Mouse (Mus musculus): ENCODE results near the gene Olfr433. TPM values are rescaled to one million over a fixed set of nuclear protein-coding genes. Genes with fewer than 3 reads are reported as not detected.

Gene Olfr433
- polyA plus RNA-seq, 1 experiment from 2014 or later: not detected

DNA sequence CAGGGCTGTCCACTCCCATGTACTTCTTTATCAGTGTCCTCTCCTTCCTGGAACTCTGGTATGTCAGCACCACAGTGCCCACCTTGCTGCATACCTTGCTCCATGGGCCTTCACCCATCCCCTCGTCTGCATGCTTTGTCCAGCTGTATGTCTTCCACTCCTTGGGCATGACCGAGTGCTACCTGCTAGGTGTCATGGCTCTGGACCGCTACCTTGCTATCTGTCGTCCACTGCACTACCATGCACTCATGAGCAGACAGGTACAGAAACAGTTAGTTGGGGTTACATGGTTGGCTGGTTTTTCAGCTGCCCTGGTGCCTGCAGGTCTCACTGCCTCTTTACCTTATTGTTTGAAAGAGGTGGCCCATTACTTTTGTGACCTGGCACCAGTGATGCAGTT lies 10.0 kb downstream of the Olfr433 start:
- Histone ChIP-seq H3K27me3 (no peaks in the 10 kb centered on the region), H3K27ac (no peak overlapping the region), H3K4me3 (replicated peaks) (no peak overlapping the region), H3K36me3 (no peaks in the 10 kb centered on the region), H3K4me1 (no peaks in the 10 kb centered on the region), H3K4me2 (no peak overlapping the region), H3K9ac (no peak overlapping the region), H3K9me3 (replicated peaks) (no peaks in the 10 kb centered on the region)
- no peak for ATAC-seq (replicated peaks; ENCODE audit: low FRiP score)
- WGBS: 83% methylated on average over 4 of the region's 4 CpGs

DNA sequence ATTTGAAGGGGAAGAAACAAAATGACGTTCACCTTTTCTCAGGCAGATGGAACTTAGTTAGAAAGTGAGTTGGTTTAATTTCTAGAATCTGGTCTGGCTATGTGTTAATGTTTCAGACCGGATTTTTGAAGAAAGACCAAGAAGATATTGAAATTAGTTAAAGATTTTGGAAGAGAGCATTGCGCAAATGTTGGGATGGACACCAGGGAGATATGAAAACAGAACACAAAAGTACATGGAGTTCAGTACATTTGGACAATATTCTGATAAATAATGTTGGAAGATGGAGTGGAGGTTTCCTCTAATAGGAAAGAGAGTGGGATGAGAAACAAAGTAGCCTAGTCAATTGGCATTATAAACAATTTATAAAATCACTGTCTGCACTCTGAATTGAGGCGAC lies 11.0 kb downstream of the Olfr433 start:
- Histone ChIP-seq H3K4me3 (replicated peaks) (no peak overlapping the region), H3K4me2 (no peak overlapping the region), H3K27ac (no peak overlapping the region), H3K9ac (no peak overlapping the region), H3K36me3 (no peaks in the 10 kb centered on the region), H3K4me1 (no peaks in the 10 kb centered on the region), H3K27me3 (no peaks in the 10 kb centered on the region), H3K9me3 (replicated peaks) (no peaks in the 10 kb centered on the region)
- no peak for ATAC-seq (replicated peaks; ENCODE audit: low FRiP score)
- WGBS: 88% methylated on average over 4 of the region's 4 CpGs

DNA sequence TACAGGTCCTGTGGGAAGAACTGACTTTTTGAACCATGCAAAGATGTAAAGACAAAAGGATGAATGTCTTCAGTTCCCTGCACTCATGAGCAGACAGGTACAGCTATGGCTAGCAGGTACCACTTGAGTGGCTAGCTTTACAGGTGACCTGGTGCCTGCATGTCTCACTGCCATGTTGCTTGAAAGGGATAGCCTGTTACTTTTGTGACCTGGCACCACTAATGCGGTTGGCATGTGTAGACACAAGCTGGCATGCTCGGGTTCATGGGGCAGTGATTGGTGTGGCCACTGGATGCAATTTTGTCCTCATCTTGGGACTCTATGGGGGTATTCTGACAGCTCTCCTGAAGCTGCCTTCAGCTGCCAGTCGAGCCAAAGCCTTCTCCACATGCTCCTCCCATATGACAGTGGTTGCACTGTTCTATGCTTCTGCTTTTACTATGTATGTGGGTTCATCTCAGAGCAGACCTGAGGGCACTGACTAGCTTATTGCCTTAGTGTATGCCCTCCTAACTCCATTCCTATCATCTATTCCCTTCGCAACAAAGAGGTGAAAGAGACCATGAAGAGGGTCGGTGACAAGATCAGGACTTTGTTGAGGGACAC lies 11.5 kb downstream of the Olfr433 start:
- whole genome bisulfite sequencing: 82% methylated on average over 5 of the region's 5 CpGs
- no peaks in the 10 kb centered on the region for H3K9me3 ChIP-seq (replicated peaks)
- H3K36me3 ChIP-seq: no peaks in the 10 kb centered on the region
- no peak overlapping the region for H3K4me3 ChIP-seq (replicated peaks)
- H3K9ac ChIP-seq: no peak overlapping the region
- no peak overlapping the region for H3K4me2 ChIP-seq
- no peak for ATAC-seq (replicated peaks; ENCODE audit: low FRiP score)
- H3K4me1 ChIP-seq: no peaks in the 10 kb centered on the region
- no peak overlapping the region for H3K27ac ChIP-seq
- no peaks in the 10 kb centered on the region for H3K27me3 ChIP-seq

DNA sequence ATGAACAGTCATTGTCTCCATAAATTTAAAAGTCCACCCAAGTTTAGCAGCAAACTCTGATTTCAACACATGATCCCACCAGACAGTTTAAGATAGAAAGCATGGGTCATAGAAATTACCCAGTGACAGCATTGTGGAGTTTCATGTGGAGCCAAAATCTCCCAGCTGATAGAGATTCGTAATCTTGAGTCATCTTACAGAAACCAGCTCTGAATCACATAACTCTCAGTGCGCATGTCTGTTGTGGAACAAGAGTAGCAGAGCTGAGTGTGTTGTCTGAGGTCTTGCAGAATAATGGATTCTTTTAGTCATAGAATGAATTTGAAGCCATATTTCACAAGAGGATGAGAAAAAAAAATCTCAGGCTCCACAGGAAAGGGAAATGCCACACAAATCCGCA lies 12.5 kb downstream of the Olfr433 start:
- Histone ChIP-seq H3K27ac (no peak overlapping the region), H3K27me3 (no peaks in the 10 kb centered on the region), H3K9me3 (replicated peaks) (no peaks in the 10 kb centered on the region), H3K4me2 (no peak overlapping the region), H3K9ac (no peak overlapping the region), H3K36me3 (no peaks in the 10 kb centered on the region), H3K4me3 (replicated peaks) (no peak overlapping the region), H3K4me1 (no peaks in the 10 kb centered on the region)
- 71% methylated on average over 3 of the region's 3 CpGs for WGBS
- ATAC-seq (replicated peaks; ENCODE audit: low FRiP score): no peak

DNA sequence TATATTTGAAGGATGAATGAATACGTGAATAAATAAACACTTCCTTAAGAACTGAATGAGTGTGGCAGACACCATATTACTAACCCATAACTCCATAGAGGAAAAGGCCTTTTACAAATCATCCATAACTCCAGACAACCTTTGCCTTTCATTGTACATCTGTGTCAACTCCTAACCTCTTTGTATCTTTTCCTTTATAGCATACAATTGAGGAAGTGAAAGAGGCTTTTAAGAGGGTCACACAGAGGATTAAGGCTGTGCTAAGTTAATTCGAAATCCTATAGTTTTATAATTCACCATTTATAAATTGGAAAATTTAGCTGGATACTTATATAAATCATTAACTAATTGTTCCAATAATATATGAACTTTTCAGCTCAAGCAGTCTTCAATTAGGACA lies 14.7 kb downstream of the Olfr433 start:
- ATAC-seq (replicated peaks; ENCODE audit: low FRiP score): no peak
- Histone ChIP-seq H3K9ac (no peak overlapping the region), H3K9me3 (replicated peaks) (no peaks in the 10 kb centered on the region), H3K27me3 (no peaks in the 10 kb centered on the region), H3K4me3 (replicated peaks) (no peak overlapping the region), H3K36me3 (no peaks in the 10 kb centered on the region), H3K4me2 (no peak overlapping the region), H3K4me1 (no peaks in the 10 kb centered on the region), H3K27ac (no peak overlapping the region)
- 84% methylated on average over 2 of the region's 2 CpGs for WGBS

DNA sequence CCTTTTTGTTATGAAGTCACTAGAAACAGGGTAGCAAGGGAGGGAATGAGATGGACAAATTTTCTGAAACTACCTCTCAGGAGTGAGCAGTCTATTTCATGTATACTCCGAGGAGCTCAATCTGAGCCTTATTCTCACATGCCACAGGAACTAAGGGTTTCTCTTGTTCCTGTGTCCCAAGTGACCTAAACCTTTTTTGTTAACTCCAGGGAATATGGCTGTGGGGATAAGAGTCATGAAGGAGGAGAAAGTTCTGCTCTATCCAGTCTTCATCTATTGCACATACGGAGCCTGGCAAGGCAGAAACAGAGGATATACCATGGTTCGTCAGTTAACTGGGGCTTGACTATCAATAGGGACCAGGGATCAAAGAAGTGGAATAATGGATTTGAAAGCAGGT lies 25.8 kb downstream of the Olfr433 start, which contains the start of gene Olfr430:
Olfr430 (plus strand) TSS at position 301 of the 400 bp plus-strand sequence.
- H3K27me3 ChIP-seq: no peaks in the 10 kb centered on the region
- ATAC-seq (replicated peaks; ENCODE audit: low FRiP score): no peak
- H3K9me3 ChIP-seq (replicated peaks): no peaks in the 10 kb centered on the region
- H3K9ac ChIP-seq: no peak within 1 kb of the TSS
- 90% methylated on average over 3 of the region's 3 CpGs for WGBS
- no peaks in the 10 kb centered on the region for H3K4me1 ChIP-seq
- no peak within 1 kb of the TSS for H3K4me3 ChIP-seq (replicated peaks)
- H3K4me2 ChIP-seq: no peak within 1 kb of the TSS
- no peaks in the 10 kb centered on the region for H3K36me3 ChIP-seq
- no peak within 1 kb of the TSS for H3K27ac ChIP-seq

DNA sequence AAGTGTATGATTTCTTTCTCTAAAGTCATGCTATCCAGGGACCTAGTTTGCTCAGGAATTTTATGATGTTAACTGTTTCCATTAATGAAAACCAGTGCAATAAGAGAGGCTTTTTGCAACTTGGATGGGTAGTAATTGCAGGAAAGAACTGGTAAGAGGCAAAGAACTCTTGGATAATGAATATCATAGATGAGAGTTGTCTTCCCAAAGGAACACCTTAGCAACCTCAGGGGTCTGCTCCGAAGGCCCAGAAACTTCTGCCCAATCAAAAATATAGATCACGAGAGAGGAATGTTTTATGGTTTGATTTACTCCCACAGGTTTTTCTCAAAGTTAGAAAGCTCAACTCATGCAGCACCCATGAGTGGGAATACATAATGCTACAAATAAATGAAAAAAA lies 43.5 kb downstream of the Olfr433 start, which contains the start of gene Olfr429:
Olfr429 (plus strand) TSS at position 301 of the 400 bp plus-strand sequence.
- 84% methylated on average over 2 of the region's 2 CpGs for WGBS
- no peak within 1 kb of the TSS for H3K4me3 ChIP-seq (replicated peaks)
- no peaks in the 10 kb centered on the region for H3K36me3 ChIP-seq

More for the DNA sequence above, 43.5 kb downstream of the Olfr433 start, which contains the start of gene Olfr429:
- H3K9ac ChIP-seq: no peak within 1 kb of the TSS
- H3K4me1 ChIP-seq: no peaks in the 10 kb centered on the region
- no peaks in the 10 kb centered on the region for H3K27me3 ChIP-seq
- ATAC-seq (replicated peaks; ENCODE audit: low FRiP score): no peak
- H3K27ac ChIP-seq: no peak within 1 kb of the TSS
- H3K9me3 ChIP-seq (replicated peaks): no peaks in the 10 kb centered on the region
- H3K4me2 ChIP-seq: no peak within 1 kb of the TSS

Other genes starting within 250 kb of the Olfr433 start
- 0.73 and 0.87 TPM in 2 replicates for gene Ifi211, start 127.7 kb upstream of the Olfr433 start, polyA plus RNA-seq (2015; fragmentation: Nextera tagmentation; extraction: Ambion mirVana)
- gene Mndal, start 98.2 kb upstream of the Olfr433 start, polyA plus RNA-seq (2015; fragmentation: Nextera tagmentation; extraction: Ambion mirVana): 2.1 and 3.7 TPM in 2 replicates
- gene Ifi203, start 98.0 kb upstream of the Olfr433 start, polyA plus RNA-seq (2015; fragmentation: Nextera tagmentation; extraction: Ambion mirVana): 2.0 TPM in 2 replicates
- gene Ifi202b, start 58.0 kb upstream of the Olfr433 start, polyA plus RNA-seq (2015; fragmentation: Nextera tagmentation; extraction: Ambion mirVana): 0.15 TPM in 1 of 2 replicates, not detected in the other
- gene Ifi205, start 8.9 kb upstream of the Olfr433 start, polyA plus RNA-seq (2015; fragmentation: Nextera tagmentation; extraction: Ambion mirVana): not detected in 2 replicates
- not detected in 2 replicates for gene Olfr432, start 8.5 kb downstream of the Olfr433 start, polyA plus RNA-seq (2015; fragmentation: Nextera tagmentation; extraction: Ambion mirVana)
- not detected in 2 replicates for gene Olfr430, start 25.9 kb downstream of the Olfr433 start, polyA plus RNA-seq (2015; fragmentation: Nextera tagmentation; extraction: Ambion mirVana)
- not detected in 2 replicates for gene Olfr429, start 43.6 kb downstream of the Olfr433 start, polyA plus RNA-seq (2015; fragmentation: Nextera tagmentation; extraction: Ambion mirVana)
- not detected in 2 replicates for gene Olfr427, start 56.2 kb downstream of the Olfr433 start, polyA plus RNA-seq (2015; fragmentation: Nextera tagmentation; extraction: Ambion mirVana)
- not detected in 2 replicates for gene Olfr231, start 80.5 kb downstream of the Olfr433 start, polyA plus RNA-seq (2015; fragmentation: Nextera tagmentation; extraction: Ambion mirVana)
- not detected in 2 replicates for gene Olfr424, start 90.8 kb downstream of the Olfr433 start, polyA plus RNA-seq (2015; fragmentation: Nextera tagmentation; extraction: Ambion mirVana)
- gene Olfr420, start 114.9 kb downstream of the Olfr433 start, polyA plus RNA-seq (2015; fragmentation: Nextera tagmentation; extraction: Ambion mirVana): not detected in 2 replicates
- gene Spta1, start 132.1 kb downstream of the Olfr433 start, polyA plus RNA-seq (2015; fragmentation: Nextera tagmentation; extraction: Ambion mirVana): 0.57 and 0.77 TPM in 2 replicates
- not detected in 2 replicates for gene Olfr419, start 211.4 kb downstream of the Olfr433 start, polyA plus RNA-seq (2015; fragmentation: Nextera tagmentation; extraction: Ambion mirVana)

Data from kidney, embryonic 15.5 days (tissue).